Mouse (Mus musculus) kidney, adult 2 months (tissue): ENCODE measurements at regions not wholly inside any gene's neighbourhood (a gene's known extent, or its start where the extent isn't known, plus 50 kb on each side); places are given as distances from the start of the nearest gene placed in this dataset.

Experiments
- CTCF ChIP-seq: fragments of 200-500 bp; conservative IDR thresholded peaks from 2 replicates; pipeline ENCODE4 v1.5.1; 2011; ENCODE audit warnings: low read depth, mild to moderate bottlenecking, control low read depth, low read length, moderate library complexity, mixed read lengths; ENCODE audit not compliant: insufficient read depth, insufficient read length
- POLR2A ChIP-seq: fragments of 200-500 bp; IDR thresholded peaks from one replicate; pipeline ENCODE4 v1.6.1; 2011; ENCODE audit warnings: low read depth, low read length, control low read depth

- TF ChIP-seq CTCF (no peak), POLR2A (no peak)
Measured at GRCm38 (mm10) chr2:75772251-75772956, 59.6 kb upstream of the Agps start.
